In genomic region chr2:33809081-33809480, GRCm38 (mm10) we compare ENCODE assay signal across 16 mouse cellular contexts.
DNase-seq lines count a peak whose midpoint lies in the region; ATAC-seq and TF ChIP-seq lines count a peak whose summit lies in the region.
"Had no signal": no experiment of that assay in that cellular context is flagged by ENCODE, and none has a peak within 500 bp of the region (broad histone marks: within the 10 kb centered on the region; RNA-seq: fewer than 3 reads in every experiment).

No protein-coding gene starts in this region.

- no peaks in the 10 kb centered on the region for H3K27me3 ChIP-seq in hindbrain, embryonic 12.5 days
- H3K27me3 ChIP-seq in hindbrain, embryonic 16.5 days (replicated peaks; ENCODE audit: control insufficient read depth, insufficient read depth, low read length), result no peaks in the 10 kb centered on the region
- H3K27me3 ChIP-seq in thymus, adult 2 months (ENCODE audit: control insufficient read depth, insufficient read depth, low read length), result no peaks in the 10 kb centered on the region
- no peaks in the 10 kb centered on the region for H3K27me3 ChIP-seq in midbrain, embryonic 14.5 days (ENCODE audit: control insufficient read depth, insufficient read depth, low read length)
- H3K27me3 ChIP-seq: embryonic facial prominence, embryonic 13.5 days; intestine, embryonic 15.5 days; kidney, embryonic 15.5 days; Patski had no signal

- no peak for ATAC-seq in hindbrain, embryonic 12.5 days (ENCODE audit: low FRiP score)
- ATAC-seq in hindbrain, embryonic 16.5 days, result no peak
- ATAC-seq in midbrain, embryonic 14.5 days (ENCODE audit: low FRiP score, low TSS enrichment), result no peak
- no peak for ATAC-seq in megakaryocyte progenitor cell, adult 5-6 weeks (replicated peaks; ENCODE audit: poor library complexity)
- ATAC-seq: activated CD4-positive, CD25-positive, alpha-beta regulatory T cell, adult 4 months; intestine, embryonic 15.5 days; Patski had no signal

- no peak overlapping the region for H3K9ac ChIP-seq in hindbrain, embryonic 12.5 days
- no peak overlapping the region; the same call in 1 of the 2 replicates for H3K9ac ChIP-seq in hindbrain, embryonic 16.5 days (ENCODE audit: low read depth, low read length)
- no peak overlapping the region for H3K9ac ChIP-seq in midbrain, embryonic 14.5 days (replicated peaks; ENCODE audit: low read length)
- H3K9ac ChIP-seq: embryonic facial prominence, embryonic 13.5 days; intestine, embryonic 15.5 days; kidney, embryonic 15.5 days had no signal

- H3K9me3 ChIP-seq in hindbrain, embryonic 12.5 days (replicated peaks), result no peaks in the 10 kb centered on the region
- no peaks in the 10 kb centered on the region for H3K9me3 ChIP-seq in hindbrain, embryonic 16.5 days (ENCODE audit: control insufficient read depth, low read length)
- H3K9me3 ChIP-seq in midbrain, embryonic 14.5 days (ENCODE audit: control insufficient read depth, low read length), result no peaks in the 10 kb centered on the region
- H3K9me3 ChIP-seq: embryonic facial prominence, embryonic 13.5 days; intestine, embryonic 15.5 days; kidney, embryonic 15.5 days had no signal

- H3K36me3 ChIP-seq in hindbrain, embryonic 12.5 days, result 0 out of 2 replicates have a peak, but pooled peaks cover 9% of the 10 kb centered on the region
- no peaks in the 10 kb centered on the region for H3K36me3 ChIP-seq in hindbrain, embryonic 16.5 days (ENCODE audit: control insufficient read depth, insufficient read depth, low read length)
- no peaks in the 10 kb centered on the region for H3K36me3 ChIP-seq in thymus, adult 2 months (ENCODE audit: control insufficient read depth, insufficient read depth, low read length)
- H3K36me3 ChIP-seq in midbrain, embryonic 14.5 days (ENCODE audit: control insufficient read depth, insufficient read depth, low read length), result peaks cover 11% of the 10 kb centered on the region; the same call in 1 of the 2 replicates
- H3K36me3 ChIP-seq: intestine, embryonic 15.5 days had no signal

- no peak for DNase-seq in thymus, adult 2 months
- no peak for DNase-seq in thymus, postnatal 4 days
- no peak for DNase-seq in midbrain, embryonic 14.5 days
- DNase-seq in B cell, adult 2 months, result no peak
- DNase-seq: adrenal gland, postnatal 25 days; cerebellum, adult 18-20 months; heart, postnatal 14 days had no signal

- TF ChIP-seq POLR2A in thymus, adult 2 months (IDR thresholded peaks at IDR 0.05; ENCODE audit: control insufficient read depth, extremely low read depth, insufficient read depth, low read length, poor library complexity), result no peak

- H3K4me3 ChIP-seq in hindbrain, embryonic 12.5 days, result no peak overlapping the region
- H3K4me3 ChIP-seq in hindbrain, embryonic 16.5 days (ENCODE audit: low read length), result no peak overlapping the region
- peak overlapping the region; percentile 9; the same call in 1 of the 2 replicates for H3K4me3 ChIP-seq in thymus, adult 2 months (ENCODE audit: control insufficient read depth, insufficient read depth, low read length)
- H3K4me3 ChIP-seq in midbrain, embryonic 14.5 days (replicated peaks; ENCODE audit: low read depth, low read length), result no peak overlapping the region
- H3K4me3 ChIP-seq: embryonic facial prominence, embryonic 13.5 days; intestine, embryonic 15.5 days; kidney, embryonic 15.5 days had no signal

- WGBS in hindbrain, embryonic 12.5 days, result 81% methylated on average over 3 of the region's 3 CpGs
- WGBS in hindbrain, embryonic 16.5 days, result 65% methylated on average over 3 of the region's 3 CpGs
- WGBS in thymus, adult 2 months, result 91% methylated on average over 3 of the region's 3 CpGs
- 83% methylated on average over 3 of the region's 3 CpGs for WGBS in midbrain, embryonic 14.5 days

- no peak for TF ChIP-seq CTCF in thymus, adult 2 months (IDR thresholded peaks at IDR 0.05; ENCODE audit: borderline replicate concordance, control insufficient read depth, extremely low read depth, insufficient read depth, low read length, poor library complexity)

- H3K4me1 ChIP-seq in hindbrain, embryonic 12.5 days, result peaks cover 58% of the 10 kb centered on the region
- H3K4me1 ChIP-seq in hindbrain, embryonic 16.5 days (ENCODE audit: control insufficient read depth, insufficient read depth, low read depth, low read length), result peaks cover 27% of the 10 kb centered on the region
- peaks cover 77% of the 10 kb centered on the region for H3K4me1 ChIP-seq in thymus, adult 2 months (replicated peaks; ENCODE audit: control insufficient read depth, insufficient read depth, low read length)
- H3K4me1 ChIP-seq in midbrain, embryonic 14.5 days (ENCODE audit: control insufficient read depth, insufficient read depth, low read length), result peaks cover 54% of the 10 kb centered on the region
- H3K4me1 ChIP-seq: intestine, embryonic 15.5 days had no signal

- H3K27ac ChIP-seq in hindbrain, embryonic 12.5 days, result peak overlapping the region; percentile 71
- no peak overlapping the region; the same call in 1 of the 2 replicates for H3K27ac ChIP-seq in hindbrain, embryonic 16.5 days (ENCODE audit: low read depth, low read length)
- H3K27ac ChIP-seq in thymus, adult 2 months (ENCODE audit: control insufficient read depth, insufficient read depth, low read length), result peak overlapping the region; percentile 96
- peak overlapping the region; percentile 47 for H3K27ac ChIP-seq in midbrain, embryonic 14.5 days (replicated peaks; ENCODE audit: low read depth, low read length)
- H3K27ac ChIP-seq: embryonic facial prominence, embryonic 13.5 days; intestine, embryonic 15.5 days; kidney, embryonic 15.5 days had no signal

- no peak overlapping the region for H3K4me2 ChIP-seq in hindbrain, embryonic 12.5 days (replicated peaks)
- H3K4me2 ChIP-seq in hindbrain, embryonic 16.5 days (ENCODE audit: low read length), result no peak overlapping the region
- H3K4me2 ChIP-seq in midbrain, embryonic 14.5 days (ENCODE audit: low read length), result no peak overlapping the region
- H3K4me2 ChIP-seq: embryonic facial prominence, embryonic 13.5 days; heart, embryonic 11.5 days; intestine, embryonic 15.5 days; kidney, embryonic 15.5 days had no signal
